Mouse (Mus musculus) CH12.LX (cell line): ENCODE results near the gene Gphb5. TPM values are rescaled to one million over a fixed set of nuclear protein-coding genes. Genes with fewer than 3 reads are reported as not detected.

Experiments used
- DNase-seq: peaks from one replicate; pipeline ENCODE4 v3.0.0-alpha.2; 2013; ENCODE audit errors: extremely low read depth
- H3K27ac ChIP-seq: 2 replicates; pipeline ENCODE4 v1.5.1; 2012; ENCODE audit warnings: low read depth, mild to moderate bottlenecking, control low read depth, moderate library complexity; ENCODE audit not compliant: insufficient read depth
- H3K27me3 ChIP-seq: replicated peaks from 2 replicates; pipeline ENCODE3; 2012; ENCODE audit warnings: inconsistent platforms
- H3K36me3 ChIP-seq, 2 experiments: replicated peaks in 1 of 2; 2 replicates each; pipeline versions ENCODE3 to v1.6.1; 2012; ENCODE audit warnings: inconsistent platforms in 1 of 2, low read length in 1 of 2, mild to moderate bottlenecking in 1 of 2, mixed read lengths in 1 of 2, moderate library complexity in 1 of 2; ENCODE audit not compliant: control insufficient read depth in 1 of 2, insufficient read depth in 1 of 2
- H3K4me1 ChIP-seq, 2 experiments: 2 replicates each; pipeline ENCODE4 v1.6.1; 2012; ENCODE audit warnings: inconsistent platforms in 1 of 2, moderate library complexity in 1 of 2; ENCODE audit not compliant: insufficient read depth in 2 of 2, control insufficient read depth in 1 of 2
- H3K4me2 ChIP-seq: 2 replicates; pipeline ENCODE4 v1.6.1; 2012; ENCODE audit warnings: low read depth, mild to moderate bottlenecking, control low read depth; ENCODE audit not compliant: poor library complexity, insufficient read depth, severe bottlenecking
- H3K4me3 ChIP-seq, 3 experiments: fragments of 150-350 bp in 1 of 3; sonication (generic) in 1 of 3; replicated peaks in 1 of 3; 2 replicates each; pipeline versions ENCODE3 to v1.5.1; 2011 to 2012; ENCODE audit warnings: low read depth in 2 of 3, low read length in 2 of 3, mild to moderate bottlenecking in 2 of 3, moderate library complexity in 2 of 3, control low read depth in 1 of 3, improper control_type of control experiment in 1 of 3, inconsistent platforms in 1 of 3, mixed read lengths in 1 of 3; ENCODE audit not compliant: poor library complexity in 1 of 3
- H3K79me2 ChIP-seq: replicated peaks from 2 replicates; pipeline ENCODE4 v1.6.1; 2012; ENCODE audit warnings: mild to moderate bottlenecking, moderate library complexity; ENCODE audit not compliant: control insufficient read depth, poor library complexity, insufficient read depth, severe bottlenecking; ENCODE audit errors: extremely low read depth
- H3K9ac ChIP-seq: 2 replicates; pipeline ENCODE4 v1.6.1; 2012; ENCODE audit warnings: low read depth, mild to moderate bottlenecking, control low read depth, moderate library complexity; ENCODE audit not compliant: insufficient read depth
- H3K9me3 ChIP-seq: replicated peaks from 2 replicates; pipeline ENCODE3; 2012; ENCODE audit warnings: low read length, inconsistent platforms, mixed read lengths
- CTCF ChIP-seq, 2 experiments: IDR thresholded peaks in 1 of 2; conservative IDR thresholded peaks in 1 of 2; 2 replicates each; pipeline ENCODE4 v1.5.1; 2011 to 2012; ENCODE audit warnings: low read depth in 2 of 2, low read length in 2 of 2, improper control_type of control experiment in 1 of 2, inconsistent platforms in 1 of 2, mild to moderate bottlenecking in 1 of 2, moderate library complexity in 1 of 2
- ELF1 ChIP-seq: IDR thresholded peaks from 2 replicates; pipeline ENCODE4 v1.6.1; 2014; ENCODE audit warnings: low read depth, mild to moderate bottlenecking, inconsistent platforms, low read length, improper control_type of control experiment
- EP300 ChIP-seq: IDR thresholded peaks from 2 replicates; pipeline ENCODE4 v1.6.1; 2011; ENCODE audit warnings: low read length, improper control_type of control experiment
- ETS1 ChIP-seq: conservative IDR thresholded peaks from 2 replicates; pipeline ENCODE4 v1.6.1; 2012; ENCODE audit warnings: low read depth, mild to moderate bottlenecking, inconsistent platforms, low read length, improper control_type of control experiment, moderate library complexity
- GABPA ChIP-seq: IDR thresholded peaks from 2 replicates; pipeline ENCODE4 v1.6.1; 2012; ENCODE audit warnings: low read depth, low read length, improper control_type of control experiment, inconsistent platforms; ENCODE audit not compliant: insufficient replicate concordance
- IRF4 ChIP-seq: IDR thresholded peaks from 2 replicates; pipeline ENCODE4 v1.6.1; 2014; ENCODE audit warnings: low read depth, mild to moderate bottlenecking, inconsistent platforms, low read length, improper control_type of control experiment
- JUN ChIP-seq: IDR thresholded peaks from 2 replicates; pipeline ENCODE4 v1.6.1; 2011; ENCODE audit warnings: low read depth, mild to moderate bottlenecking, low read length, improper control_type of control experiment, moderate library complexity; ENCODE audit not compliant: insufficient read depth
- JUND ChIP-seq: conservative IDR thresholded peaks from 2 replicates; pipeline ENCODE4 v1.6.1; 2011; ENCODE audit warnings: low read depth, low read length, improper control_type of control experiment
- KAT2A ChIP-seq: IDR thresholded peaks from 2 replicates; pipeline ENCODE4 v1.6.1; 2012; ENCODE audit warnings: low read length, improper control_type of control experiment, inconsistent platforms; ENCODE audit not compliant: insufficient replicate concordance
- MAFK ChIP-seq: IDR thresholded peaks from 2 replicates; pipeline ENCODE4 v1.6.1; 2011; ENCODE audit warnings: low read length, improper control_type of control experiment; ENCODE audit not compliant: insufficient replicate concordance
- MAX ChIP-seq: IDR thresholded peaks from 2 replicates; pipeline ENCODE4 v1.6.1; 2011; ENCODE audit warnings: low read length, improper control_type of control experiment
- MAZ ChIP-seq: IDR thresholded peaks from 2 replicates; pipeline ENCODE4 v1.6.1; 2012; ENCODE audit warnings: low read depth, mild to moderate bottlenecking, inconsistent platforms, low read length, improper control_type of control experiment, moderate library complexity
- MYC ChIP-seq: IDR thresholded peaks from 2 replicates; pipeline ENCODE4 v1.6.1; 2011; ENCODE audit warnings: low read depth, mild to moderate bottlenecking, improper control_type of control experiment, low read length
- NELFE ChIP-seq: IDR thresholded peaks from 2 replicates; pipeline ENCODE4 v1.6.1; 2011; ENCODE audit warnings: low read depth, low read length, improper control_type of control experiment
- NRF1 ChIP-seq: IDR thresholded peaks from 2 replicates; pipeline ENCODE4 v1.6.1; 2014; ENCODE audit warnings: low read depth, mild to moderate bottlenecking, inconsistent platforms, low read length, improper control_type of control experiment, moderate library complexity
- PAX5 ChIP-seq: IDR thresholded peaks from 2 replicates; pipeline ENCODE4 v1.6.1; 2012; ENCODE audit warnings: low read length, inconsistent platforms, mixed read lengths
- POLR2A ChIP-seq: IDR thresholded peaks from 2 replicates; pipeline ENCODE4 v1.6.1; 2011; ENCODE audit warnings: low read depth, mild to moderate bottlenecking, improper control_type of control experiment, low read length
- POLR2AphosphoS2 ChIP-seq: IDR thresholded peaks from 2 replicates; pipeline ENCODE4 v1.6.1; 2011; ENCODE audit warnings: low read depth, low read length, improper control_type of control experiment
- RCOR1 ChIP-seq: conservative IDR thresholded peaks from 2 replicates; pipeline ENCODE4 v1.6.1; 2012; ENCODE audit warnings: low read depth, mild to moderate bottlenecking, inconsistent platforms, low read length, improper control_type of control experiment
- SMC3 ChIP-seq: IDR thresholded peaks from 2 replicates; pipeline ENCODE4 v1.6.1; 2011; ENCODE audit warnings: low read depth, low read length, improper control_type of control experiment
- TBP ChIP-seq: conservative IDR thresholded peaks from 2 replicates; pipeline ENCODE4 v1.6.1; 2011; ENCODE audit warnings: low read depth, low read length, improper control_type of control experiment
- TCF12 ChIP-seq: IDR thresholded peaks from 2 replicates; pipeline ENCODE4 v1.6.1; 2014; ENCODE audit warnings: low read depth, mild to moderate bottlenecking, inconsistent platforms, low read length, improper control_type of control experiment
- UBTF ChIP-seq: IDR thresholded peaks from 2 replicates; pipeline ENCODE4 v1.6.1; 2012; ENCODE audit warnings: low read depth, mild to moderate bottlenecking, inconsistent platforms, low read length, improper control_type of control experiment, moderate library complexity
- USF2 ChIP-seq: conservative IDR thresholded peaks from 2 replicates; pipeline ENCODE4 v1.6.1; 2011; ENCODE audit warnings: low read depth, low read length, improper control_type of control experiment
- ZMIZ1 ChIP-seq: IDR thresholded peaks from 2 replicates; pipeline ENCODE4 v1.6.1; 2012; ENCODE audit warnings: low read depth, mild to moderate bottlenecking, inconsistent platforms, low read length, improper control_type of control experiment
- dilution Hi-C: fragments of 300-500 bp; cut with MboI; formaldehyde crosslinking; loops from 2 replicates; pipeline ENCODE4 v1.14.3; 2020; ENCODE audit warnings: low sequenced_read_pairs; ENCODE audit not compliant: extremely low pct_unique_long_range_greater_than_20kb, extremely low pct_ligation_motif_present
- in situ Hi-C: fragments of 300-500 bp; cut with MboI; formaldehyde crosslinking; loops from 3 replicates; pipeline ENCODE4 v1.14.3; 2019; ENCODE audit warnings: low sequenced_read_pairs, low pct_ligation_motif_present, low pct_unique_long_range_greater_than_20kb, mixed read lengths
- polyA plus RNA-seq: library from polyadenylated mRNA; unstranded; fragments of >175 nt; gene quantifications from 2 replicates; pipeline ENCODE4 v1.2.1, GENCODE M21; 2012; ENCODE audit warnings: low read depth; ENCODE audit not compliant: insufficient read length
- total RNA-seq, 2 experiments: library from RNA; depleted of rRNA; stranded (reverse); fragments of 300-350 nt in 1 of 2; fragments of >200 nt in 1 of 2; gene quantifications; 2 replicates each; pipeline ENCODE4 v1.2.3; 2012 to 2014

Gene Gphb5
- total and polyA plus RNA-seq, 3 experiments = not detected

DNA sequence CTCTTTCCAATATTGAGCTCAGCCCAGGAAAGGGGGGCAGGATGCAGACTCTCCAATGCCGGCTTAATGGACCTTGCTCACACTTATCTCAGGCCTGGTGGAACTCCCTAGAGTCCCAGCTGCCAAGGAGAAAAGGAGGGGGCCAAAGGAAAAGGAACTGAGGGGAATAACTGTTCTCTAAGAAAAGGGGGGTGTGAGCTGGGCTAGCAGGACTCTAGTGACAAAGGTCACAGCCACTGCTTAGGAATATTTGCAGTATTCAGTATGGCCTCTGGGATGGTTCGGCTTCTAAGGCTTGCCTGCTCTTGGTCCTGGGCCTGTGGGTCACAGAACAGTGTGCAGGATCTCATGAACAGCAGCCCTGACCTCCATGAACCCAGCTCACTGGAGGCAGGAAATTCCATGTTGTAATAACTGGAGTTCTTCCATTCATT lies 47.1 kb downstream of the Gphb5 start:
- no peak overlapping the region for H3K27ac ChIP-seq
- no peak overlapping the region for H3K9ac ChIP-seq
- H3K79me2 ChIP-seq = no peaks in the 10 kb centered on the region
- no peaks in the 10 kb centered on the region for H3K36me3 ChIP-seq
- no peaks in the 10 kb centered on the region for H3K9me3 ChIP-seq
- in situ Hi-C loops (no loop called here), dilution Hi-C loops (no loop called here)
- DNase-seq = no peak
- H3K4me3 ChIP-seq = no peak overlapping the region
- no peak overlapping the region for H3K4me2 ChIP-seq
- no peaks in the 10 kb centered on the region for H3K27me3 ChIP-seq
- TF ChIP-seq NRF1 = no peak
- no peak for TF ChIP-seq UBTF
- TF ChIP-seq TBP = no peak
- no peak for TF ChIP-seq ELF1
- no peak for TF ChIP-seq JUND
- TF ChIP-seq MYC = no peak
- no peak for TF ChIP-seq USF2
- no peak for TF ChIP-seq IRF4
- no peak for TF ChIP-seq MAZ
- TF ChIP-seq KAT2A = no peak
- TF ChIP-seq MAFK = no peak
- TF ChIP-seq MAX = no peak
- TF ChIP-seq GABPA = no peak
- TF ChIP-seq POLR2AphosphoS2 = no peak
- no peak for TF ChIP-seq ETS1
- no peak for TF ChIP-seq TCF12
- TF ChIP-seq NELFE = no peak
- no peak for TF ChIP-seq PAX5
- no peaks in the 10 kb centered on the region for H3K4me1 ChIP-seq

DNA sequence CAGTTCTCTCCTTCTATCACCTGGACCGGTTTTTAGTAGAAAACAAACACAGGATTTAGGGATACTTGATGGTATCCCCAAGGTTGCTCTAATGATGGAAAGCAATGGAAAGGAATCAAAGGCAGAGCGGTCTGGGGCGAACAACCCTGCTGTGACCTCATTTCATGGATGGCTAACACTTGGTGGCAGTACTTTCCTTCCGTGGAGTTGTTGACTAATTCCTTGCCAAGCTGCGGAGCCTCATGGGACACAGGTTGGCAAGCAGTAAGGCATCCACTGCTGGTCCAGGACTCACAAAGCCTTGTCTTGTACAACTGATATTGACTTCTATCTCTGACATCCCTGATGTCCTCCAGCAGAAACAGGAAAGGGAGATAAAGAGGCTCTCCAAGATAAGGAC lies 48.1 kb downstream of the Gphb5 start:
- H3K79me2 ChIP-seq = no peaks in the 10 kb centered on the region
- no peak overlapping the region for H3K9ac ChIP-seq
- in situ Hi-C loops (no loop called here), dilution Hi-C loops (no loop called here)
- no peak overlapping the region for H3K4me2 ChIP-seq
- no peaks in the 10 kb centered on the region for H3K9me3 ChIP-seq
- H3K4me3 ChIP-seq = no peak overlapping the region
- H3K27me3 ChIP-seq = no peaks in the 10 kb centered on the region
- DNase-seq = no peak
- no peaks in the 10 kb centered on the region for H3K36me3 ChIP-seq
- no peak overlapping the region for H3K27ac ChIP-seq
- TF ChIP-seq MAZ = no peak
- no peak for TF ChIP-seq CTCF (conservative IDR thresholded peaks at IDR 0.05 in 1 of 2, IDR thresholded peaks at IDR 0.05 in 1 of 2; ENCODE audit: low read depth in 2 of 2, low read length in 2 of 2)
- TF ChIP-seq NELFE = no peak
- TF ChIP-seq POLR2AphosphoS2 = no peak
- TF ChIP-seq JUN = no peak
- TF ChIP-seq MAFK = no peak
- no peak for TF ChIP-seq ETS1
- TF ChIP-seq USF2 = no peak
- no peak for TF ChIP-seq GABPA
- no peak for TF ChIP-seq KAT2A
- no peak for TF ChIP-seq SMC3
- TF ChIP-seq ZMIZ1 = no peak
- no peak for TF ChIP-seq RCOR1
- TF ChIP-seq JUND = no peak
- no peak for TF ChIP-seq EP300
- TF ChIP-seq ELF1 = no peak
- TF ChIP-seq POLR2A = no peak
- H3K4me1 ChIP-seq = no peaks in the 10 kb centered on the region
